Mouse (Mus musculus) midbrain, embryonic 15.5 days (tissue): Measurements from ENCODE around the gene Pcna. TPM values are rescaled to one million over a fixed set of nuclear protein-coding genes. Genes with fewer than 3 reads are reported as not detected.
"Not testable (repeated sequence)": the region's sequence is repeated elsewhere in the genome, so short reads cannot be mapped to it uniquely, and the experiment has no call there.

Source experiments
- ATAC-seq: fragments of 200-750 bp; cut with Nextera tagmentation; replicated peaks from 2 replicates; pipeline ENCODE4 v1.8.0; 2017; ENCODE audit warnings: moderate TSS enrichment
- H3K27ac ChIP-seq: fragments of 300-500 bp; sonication (generic); 2 replicates; pipeline ENCODE4 v1.5.1; 2015; ENCODE audit warnings: mild to moderate bottlenecking, inconsistent platforms
- H3K27me3 ChIP-seq: fragments of 300-500 bp; sonication (generic); replicated peaks from 2 replicates; pipeline ENCODE4 v1.6.1; 2015; ENCODE audit warnings: inconsistent platforms
- H3K36me3 ChIP-seq: fragments of 300-500 bp; sonication (generic); replicated peaks from 2 replicates; pipeline ENCODE4 v1.6.1; 2015; ENCODE audit warnings: inconsistent platforms
- H3K4me1 ChIP-seq: fragments of 300-500 bp; sonication (generic); 2 replicates; pipeline ENCODE4 v1.6.1; 2015; ENCODE audit warnings: inconsistent platforms
- H3K4me2 ChIP-seq: fragments of 300-500 bp; sonication (generic); 2 replicates; pipeline ENCODE4 v1.6.1; 2015; ENCODE audit warnings: inconsistent platforms, mild to moderate bottlenecking, moderate library complexity
- H3K4me3 ChIP-seq: fragments of 300-500 bp; sonication (generic); 2 replicates; pipeline ENCODE4 v1.5.1; 2015; ENCODE audit warnings: mild to moderate bottlenecking, inconsistent platforms
- H3K9ac ChIP-seq: fragments of 300-500 bp; sonication (generic); 2 replicates; pipeline ENCODE4 v1.6.1; 2015; ENCODE audit warnings: mild to moderate bottlenecking, inconsistent platforms
- H3K9me3 ChIP-seq: fragments of 300-500 bp; sonication (generic); 2 replicates; pipeline ENCODE4 v1.6.1; 2016; ENCODE audit warnings: inconsistent platforms
- WGBS: fragments of 180-500 bp; shearing (Covaris S2); methylation state at CpG from one replicate; pipeline ENCODE4 v1.1.7; 2015; ENCODE audit warnings: mixed read lengths; 5-methylcytosine and 5-hydroxymethylcytosine counted together
- polyA plus RNA-seq: library from polyadenylated mRNA; unstranded; fragments of >200 nt; fragmentation: Nextera tagmentation; extraction: Ambion mirVana; gene quantifications from 2 replicates; pipeline ENCODE4 v1.2.1, GENCODE M21; 2015

The Pcna gene
- polyA plus RNA-seq, 1 experiment from 2014 or later, result 92.3 TPM

DNA sequence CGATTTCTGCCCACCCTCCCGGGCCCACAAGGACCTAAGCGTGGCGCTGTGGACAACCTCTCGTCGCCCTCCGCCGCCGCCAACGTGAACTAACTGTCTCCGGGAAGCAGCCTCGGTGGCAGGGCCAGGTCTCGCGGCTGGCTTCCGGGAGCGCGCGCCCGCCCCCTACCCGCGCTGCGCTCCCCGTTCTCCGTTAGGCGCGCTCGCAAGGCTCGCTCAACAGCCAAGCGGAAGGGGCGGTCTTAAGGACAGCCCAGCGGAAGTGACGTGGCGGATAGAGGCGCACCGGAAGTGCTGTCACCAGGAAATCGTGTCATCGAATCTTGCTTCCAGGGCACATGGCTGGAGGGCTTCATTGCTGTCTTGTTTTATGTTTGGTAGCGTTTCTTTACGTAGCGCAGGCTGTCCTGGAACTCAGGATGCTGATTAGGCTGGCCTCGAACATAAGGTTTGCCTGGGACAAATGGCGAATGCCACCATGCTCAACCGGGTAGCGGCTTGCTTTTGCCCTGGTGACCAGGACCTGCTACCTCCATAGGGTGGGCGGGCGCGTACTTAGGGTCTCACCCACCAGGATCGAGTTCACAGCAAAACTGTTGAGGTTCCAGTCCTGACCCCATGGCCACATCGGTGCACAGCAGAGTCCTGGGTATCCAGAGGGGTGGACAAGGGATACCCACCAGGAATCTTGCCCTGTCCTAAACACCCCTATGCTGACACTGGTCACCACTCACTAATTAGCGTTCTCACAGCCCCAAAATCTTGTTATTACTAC lies 5.4 kb downstream of the Pcna start, which contains the start of gene Tmem230:
Tmem230 (minus strand) TSS at position 269 of the 775 bp plus-strand sequence.
- ATAC-seq, result peak; percentile 94
- Histone ChIP-seq H3K9ac (peak within 1 kb of the TSS; percentile 58), H3K36me3 (peaks cover 1% of the 10 kb centered on the region; the same call in 1 of the 2 replicates), H3K4me1 (peaks cover 31% of the 10 kb centered on the region), H3K27me3 (no peaks in the 10 kb centered on the region), H3K4me3 (peak within 1 kb of the TSS; percentile 73), H3K9me3 (no peaks in the 10 kb centered on the region), H3K27ac (peak within 1 kb of the TSS; percentile 81), H3K4me2 (peak within 1 kb of the TSS; percentile 92)
- 6% methylated on average over 48 of the region's 50 CpGs for WGBS

GRCm38 (mm10) chr2:132243370-132243769 lies 9.7 kb downstream of the Pcna start:
- H3K4me3 ChIP-seq, result no peak overlapping the region
- no peak for ATAC-seq
- WGBS, result 96% methylated on average over 3 of the region's 3 CpGs

DNA sequence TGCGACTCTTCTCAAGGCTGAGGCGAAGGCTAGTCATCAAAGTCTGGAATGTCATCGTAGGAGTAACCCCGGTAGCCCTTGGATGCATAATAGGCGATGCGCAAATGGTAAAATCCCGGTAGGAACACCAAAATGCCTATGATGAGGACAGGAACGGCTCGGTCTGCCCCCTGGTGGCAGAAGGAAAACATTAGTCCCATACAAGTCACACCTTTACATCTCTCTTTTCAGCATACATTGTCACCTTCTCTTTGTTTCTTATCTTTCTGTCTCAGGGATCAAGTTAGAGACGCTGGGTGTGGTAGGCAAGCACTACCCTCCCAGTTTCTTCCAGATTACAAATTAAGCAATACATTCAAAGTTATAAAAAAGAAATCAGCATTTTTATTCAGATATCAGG lies 12.7 kb downstream of the Pcna start:
- not testable (repeated sequence) for H3K27ac ChIP-seq, H3K4me2 ChIP-seq, H3K4me3 ChIP-seq, H3K9me3 ChIP-seq, H3K9ac ChIP-seq, H3K27me3 ChIP-seq, H3K36me3 ChIP-seq, H3K4me1 ChIP-seq
- 37% methylated on average over 10 of the region's 10 CpGs for WGBS
- peak; percentile 50; the same call in 1 of the 2 replicates for ATAC-seq

More at GRCm38 (mm10) chr2:132243370-132243769, 9.7 kb downstream of the Pcna start:
- H3K27ac ChIP-seq, result no peak overlapping the region
- no peaks in the 10 kb centered on the region for H3K9me3 ChIP-seq
- no peaks in the 10 kb centered on the region for H3K27me3 ChIP-seq
- no peak overlapping the region for H3K4me2 ChIP-seq
- no peak overlapping the region for H3K9ac ChIP-seq
- peaks cover 12% of the 10 kb centered on the region for H3K4me1 ChIP-seq
- H3K36me3 ChIP-seq, result peaks cover 5% of the 10 kb centered on the region; the same call in 1 of the 2 replicates

- ATAC-seq, result not testable (repeated sequence)
Observed at GRCm38 (mm10) chr2:132239434-132239833, 13.7 kb downstream of the Pcna start.

DNA sequence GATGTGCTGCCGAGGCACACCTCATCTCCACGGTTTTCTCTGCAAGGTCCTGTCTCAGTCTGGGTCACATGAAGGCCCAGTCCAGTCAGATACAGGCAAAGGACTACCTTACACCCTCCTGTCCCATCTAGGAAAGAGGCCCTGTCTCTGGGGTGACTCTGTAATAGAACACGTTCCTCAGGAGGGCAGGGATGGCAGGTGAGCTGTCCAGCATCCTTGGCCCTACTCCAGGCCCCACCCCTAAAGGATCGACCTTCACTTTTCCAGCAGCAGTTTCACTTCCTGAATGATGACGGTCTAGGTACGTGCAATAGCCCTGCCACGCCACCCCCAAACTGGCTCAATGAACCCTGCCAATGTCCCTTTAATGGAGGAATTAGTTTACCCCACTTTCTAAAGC lies 17.1 kb downstream of the Pcna start:
- 84% methylated on average over 7 of the region's 7 CpGs for WGBS
- no peak overlapping the region for H3K9ac ChIP-seq
- no peak overlapping the region for H3K4me3 ChIP-seq
- peaks cover 3% of the 10 kb centered on the region; the same call in 1 of the 2 replicates for H3K36me3 ChIP-seq
- H3K4me2 ChIP-seq, result no peak overlapping the region
- H3K27ac ChIP-seq, result no peak overlapping the region
- H3K4me1 ChIP-seq, result no peaks in the 10 kb centered on the region
- H3K9me3 ChIP-seq, result no peaks in the 10 kb centered on the region
- no peaks in the 10 kb centered on the region for H3K27me3 ChIP-seq
- ATAC-seq, result no peak

More at GRCm38 (mm10) chr2:132239434-132239833, 13.7 kb downstream of the Pcna start:
- H3K9me3 ChIP-seq, H3K27ac ChIP-seq, H3K4me3 ChIP-seq, H3K27me3 ChIP-seq, H3K4me2 ChIP-seq, H3K36me3 ChIP-seq, H3K4me1 ChIP-seq, H3K9ac ChIP-seq: not testable (repeated sequence)
- 92% methylated on average over 3 of the region's 3 CpGs for WGBS

GRCm38 (mm10) chr2:132235291-132235690 lies 17.8 kb downstream of the Pcna start:
- Histone ChIP-seq H3K36me3 (peaks cover 3% of the 10 kb centered on the region; the same call in 1 of the 2 replicates), H3K27me3 (no peaks in the 10 kb centered on the region), H3K4me3 (no peak overlapping the region), H3K9me3 (no peaks in the 10 kb centered on the region), H3K4me2 (no peak overlapping the region), H3K9ac (no peak overlapping the region), H3K4me1 (no peaks in the 10 kb centered on the region), H3K27ac (no peak overlapping the region)
- ATAC-seq, result no peak
- WGBS, result 53% methylated on average over 2 of the region's 2 CpGs

- H3K9ac ChIP-seq, result no peak overlapping the region
- H3K4me1 ChIP-seq, result no peaks in the 10 kb centered on the region
- 85% methylated on average over 16 of the region's 16 CpGs for WGBS
- ATAC-seq, result no peak
- no peak overlapping the region for H3K4me3 ChIP-seq
- H3K36me3 ChIP-seq, result peaks cover 3% of the 10 kb centered on the region; the same call in 1 of the 2 replicates
- H3K4me2 ChIP-seq, result no peak overlapping the region
- no peaks in the 10 kb centered on the region for H3K27me3 ChIP-seq
- no peaks in the 10 kb centered on the region for H3K9me3 ChIP-seq
- H3K27ac ChIP-seq, result no peak overlapping the region
Observed at GRCm38 (mm10) chr2:132233985-132234765, 18.9 kb downstream of the Pcna start.

- Histone ChIP-seq H3K27me3 (no peaks in the 10 kb centered on the region), H3K9ac (no peak overlapping the region), H3K27ac (no peak overlapping the region), H3K9me3 (no peaks in the 10 kb centered on the region), H3K4me3 (no peak overlapping the region), H3K4me2 (no peak overlapping the region), H3K36me3 (no peaks in the 10 kb centered on the region), H3K4me1 (no peaks in the 10 kb centered on the region)
- 74% methylated on average over 3 of the region's 3 CpGs for WGBS
- ATAC-seq, result no peak
Observed at GRCm38 (mm10) chr2:132232413-132232945, 20.6 kb downstream of the Pcna start.

DNA sequence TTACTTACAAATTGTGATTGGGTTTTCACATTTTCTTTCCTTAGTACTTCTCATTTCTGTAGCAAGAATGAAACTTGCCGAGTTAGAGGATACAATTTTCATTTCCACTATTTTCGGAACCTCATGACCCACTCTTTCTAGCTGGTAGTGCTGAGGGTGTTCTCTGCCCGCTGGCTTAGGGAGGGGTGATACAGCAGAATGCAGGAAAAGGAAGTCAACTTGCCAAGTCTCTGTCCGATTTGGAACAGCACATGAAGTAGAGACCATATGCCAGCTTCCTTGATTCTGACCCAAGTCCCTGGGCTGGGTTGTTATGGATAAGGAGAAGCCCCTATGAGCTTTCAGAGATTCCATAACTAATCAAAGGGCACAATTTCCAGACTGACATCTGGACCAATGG lies 28.8 kb downstream of the Pcna start:
- no peaks in the 10 kb centered on the region for H3K9me3 ChIP-seq
- WGBS, result 86% methylated on average over 4 of the region's 4 CpGs
- H3K36me3 ChIP-seq, result no peaks in the 10 kb centered on the region

DNA sequence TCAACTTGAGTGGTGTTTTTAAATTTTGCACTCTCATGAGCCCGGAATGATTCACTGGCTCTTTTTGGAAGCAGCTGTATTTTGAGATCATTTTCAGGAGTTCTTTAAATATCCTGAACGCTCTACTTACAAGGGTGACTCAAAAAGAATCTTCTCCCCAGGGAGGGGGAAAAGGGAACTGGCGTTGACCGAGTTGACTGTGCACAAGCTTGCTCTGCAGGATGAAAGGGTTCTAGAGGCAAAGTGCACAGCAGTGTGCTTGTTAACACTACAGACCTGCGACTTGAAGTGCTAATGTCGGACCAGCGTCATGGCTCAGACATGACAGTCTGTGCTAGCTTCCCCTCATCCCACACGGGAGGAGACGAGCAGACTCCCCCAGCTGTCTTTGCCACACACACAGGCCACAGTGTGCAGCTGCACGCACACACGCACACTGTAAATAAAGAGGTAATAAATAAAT lies 31.5 kb downstream of the Pcna start:
- Histone ChIP-seq H3K27ac (no peak overlapping the region), H3K4me3 (no peak overlapping the region), H3K9me3 (no peaks in the 10 kb centered on the region), H3K4me1 (no peaks in the 10 kb centered on the region), H3K9ac (no peak overlapping the region), H3K36me3 (no peaks in the 10 kb centered on the region), H3K27me3 (no peaks in the 10 kb centered on the region), H3K4me2 (no peak overlapping the region)
- ATAC-seq, result no peak
- whole genome bisulfite sequencing, result 70% methylated on average over 11 of the region's 11 CpGs

More for the DNA sequence above, 28.8 kb downstream of the Pcna start:
- no peak overlapping the region for H3K9ac ChIP-seq
- H3K4me3 ChIP-seq, result no peak overlapping the region
- no peaks in the 10 kb centered on the region for H3K27me3 ChIP-seq
- H3K4me1 ChIP-seq, result no peaks in the 10 kb centered on the region
- H3K4me2 ChIP-seq, result no peak overlapping the region
- ATAC-seq, result no peak
- no peak overlapping the region for H3K27ac ChIP-seq

DNA sequence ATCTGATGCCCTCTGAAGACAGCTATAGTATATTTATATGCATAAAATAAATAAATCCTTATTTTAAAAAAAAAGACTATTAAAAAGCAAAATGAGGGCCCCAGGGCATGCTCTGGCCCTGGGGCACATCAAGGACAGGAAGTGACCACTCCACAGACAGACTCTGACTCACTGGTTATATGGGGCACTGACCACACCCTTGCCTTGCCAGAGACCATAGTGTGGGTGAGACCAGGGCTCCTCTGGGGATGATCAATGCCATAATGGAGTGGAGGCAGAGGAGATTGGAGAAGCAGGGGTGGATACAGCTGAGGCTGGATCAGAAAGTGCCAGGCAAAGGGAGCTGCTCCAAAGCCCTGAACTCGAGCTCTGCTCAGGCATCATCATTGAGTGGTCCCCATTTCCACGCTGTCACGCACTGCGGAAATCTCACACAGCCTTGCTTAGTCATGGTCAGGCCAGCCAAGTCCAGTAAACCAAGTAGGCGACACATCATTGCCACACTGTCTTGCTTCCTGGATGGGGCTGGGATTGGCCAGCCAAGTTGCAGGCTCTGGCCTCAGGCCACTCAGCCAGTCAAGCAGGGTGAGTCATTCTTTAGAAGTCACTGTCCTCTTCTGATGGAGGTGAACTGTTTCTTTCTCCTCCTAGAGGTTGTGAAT lies 41.0 kb downstream of the Pcna start:
- H3K9me3 ChIP-seq, result no peaks in the 10 kb centered on the region
- WGBS, result 90% methylated on average over 5 of the region's 5 CpGs
- H3K27me3 ChIP-seq, result no peaks in the 10 kb centered on the region

More for the DNA sequence above, 41.0 kb downstream of the Pcna start:
- Histone ChIP-seq H3K9ac (no peak overlapping the region), H3K4me2 (no peak overlapping the region), H3K4me1 (no peaks in the 10 kb centered on the region), H3K4me3 (no peak overlapping the region), H3K27ac (no peak overlapping the region), H3K36me3 (no peaks in the 10 kb centered on the region)
- ATAC-seq, result no peak
